Mouse (Mus musculus) limb, embryonic 15.5 days (tissue): ENCODE measurements around the gene Prpf6. TPM values are rescaled to one million over a fixed set of nuclear protein-coding genes. Genes with fewer than 3 reads are reported as not detected.

Experiments used
- ATAC-seq: fragments of 200-750 bp; cut with Nextera tagmentation; 2 replicates; pipeline ENCODE4 v1.8.0; 2017; ENCODE audit warnings: low read depth, moderate TSS enrichment; ENCODE audit not compliant: insufficient number of reproducible peaks, low FRiP score, low TSS enrichment
- H3K27ac ChIP-seq: fragments of 300-500 bp; sonication (generic); 2 replicates; pipeline ENCODE4 v1.5.1; 2015; ENCODE audit warnings: moderate library complexity, mild to moderate bottlenecking, inconsistent platforms
- H3K27me3 ChIP-seq: fragments of 300-500 bp; sonication (generic); 2 replicates; pipeline ENCODE4 v1.6.1; 2015; ENCODE audit warnings: inconsistent platforms
- H3K36me3 ChIP-seq: fragments of 300-500 bp; sonication (generic); 2 replicates; pipeline ENCODE4 v1.6.1; 2015; ENCODE audit warnings: inconsistent platforms
- H3K4me1 ChIP-seq: fragments of 300-500 bp; sonication (generic); 2 replicates; pipeline ENCODE4 v1.6.1; 2015; ENCODE audit warnings: inconsistent platforms
- H3K4me2 ChIP-seq: fragments of 300-500 bp; sonication (generic); 2 replicates; pipeline ENCODE4 v1.6.1; 2015; ENCODE audit warnings: mild to moderate bottlenecking, inconsistent platforms
- H3K4me3 ChIP-seq: fragments of 300-500 bp; sonication (generic); 2 replicates; pipeline ENCODE4 v1.5.1; 2015; ENCODE audit warnings: mild to moderate bottlenecking, inconsistent platforms
- H3K9ac ChIP-seq: fragments of 300-500 bp; sonication (generic); 2 replicates; pipeline ENCODE4 v1.6.1; 2015; ENCODE audit warnings: inconsistent platforms
- H3K9me3 ChIP-seq: fragments of 300-500 bp; sonication (generic); 2 replicates; pipeline ENCODE4 v1.6.1; 2016; ENCODE audit warnings: inconsistent platforms
- WGBS: fragments of 180-500 bp; shearing (Covaris S2); methylation state at CpG from one replicate; pipeline ENCODE4 v1.1.7; 2015; 5-methylcytosine and 5-hydroxymethylcytosine counted together
- polyA plus RNA-seq: library from polyadenylated mRNA; unstranded; fragments of >200 nt; fragmentation: Nextera tagmentation; extraction: Ambion mirVana; gene quantifications from 2 replicates; pipeline ENCODE4 v1.2.1, GENCODE M21; 2015

Gene Prpf6
- polyA plus RNA-seq, 1 experiment from 2014 or later = 63.3 TPM

DNA sequence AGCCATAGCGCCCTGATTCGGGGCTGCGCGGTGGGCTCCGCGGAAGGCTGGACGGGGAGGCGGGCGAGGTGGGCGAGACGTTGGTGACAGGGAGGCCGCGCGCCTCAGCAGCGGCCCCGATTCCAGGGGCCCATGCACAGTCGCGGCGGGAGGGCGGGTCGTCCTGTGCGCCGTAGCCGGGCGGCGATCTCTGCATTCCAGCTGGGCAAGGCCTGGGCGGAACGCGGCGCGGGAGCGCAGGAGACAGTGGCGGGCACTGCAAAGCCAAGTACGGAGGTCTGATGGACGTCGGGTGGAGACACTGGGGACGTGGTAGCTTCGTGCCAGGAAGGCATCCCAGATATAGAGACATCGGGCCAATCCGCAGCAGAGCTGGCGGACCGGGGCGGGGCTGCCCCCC lies 79.7 kb downstream of the Prpf6 start, which contains the start of gene Sox18:
Gene Sox18 (minus strand): TSS at position 315 of the 400 bp plus-strand sequence.
- H3K36me3 ChIP-seq = no peaks in the 10 kb centered on the region
- H3K27ac ChIP-seq = no peak within 1 kb of the TSS
- H3K4me2 ChIP-seq = peak within 1 kb of the TSS; percentile 81
- peak within 1 kb of the TSS; percentile 34 for H3K9ac ChIP-seq
- peaks cover 67% of the 10 kb centered on the region for H3K27me3 ChIP-seq
- peak within 1 kb of the TSS; percentile 46 for H3K4me3 ChIP-seq
- H3K9me3 ChIP-seq = no peaks in the 10 kb centered on the region
- WGBS = under 1% methylated on average over 42 of the region's 43 CpGs
- peaks cover 30% of the 10 kb centered on the region for H3K4me1 ChIP-seq
- no peak for ATAC-seq

DNA sequence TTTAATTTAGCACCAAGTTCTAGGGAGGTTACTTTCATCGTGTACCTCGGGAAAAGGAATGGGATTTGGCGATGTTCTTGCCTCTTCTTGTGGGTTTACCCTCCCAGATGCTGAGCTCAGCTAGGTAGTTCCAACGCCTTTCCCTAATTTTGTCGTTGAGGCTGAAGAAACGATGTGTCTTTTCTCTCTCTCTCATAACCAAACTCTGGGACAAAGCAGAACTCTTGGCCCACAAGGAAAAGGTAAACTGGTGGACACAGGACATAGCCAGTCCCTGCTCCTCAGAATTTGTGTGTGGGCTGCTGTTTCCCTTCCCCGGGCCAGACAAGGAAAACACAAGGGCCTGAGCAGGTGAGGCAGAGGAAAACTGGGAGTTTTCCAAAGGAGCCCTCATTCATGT lies 80.3 kb downstream of the Prpf6 start:
- Histone ChIP-seq H3K4me3 (peak overlapping the region; percentile 46), H3K27me3 (peaks cover 67% of the 10 kb centered on the region), H3K9ac (no peak overlapping the region), H3K36me3 (no peaks in the 10 kb centered on the region), H3K27ac (no peak overlapping the region), H3K4me2 (peak overlapping the region; percentile 81), H3K4me1 (peaks cover 30% of the 10 kb centered on the region), H3K9me3 (no peaks in the 10 kb centered on the region)
- 23% methylated on average over 7 of the region's 7 CpGs for WGBS
- ATAC-seq = no peak

- H3K36me3 ChIP-seq = no peaks in the 10 kb centered on the region
- H3K9me3 ChIP-seq = no peaks in the 10 kb centered on the region
- H3K4me3 ChIP-seq = no peak overlapping the region
- H3K4me2 ChIP-seq = no peak overlapping the region
- H3K27me3 ChIP-seq = peaks cover 59% of the 10 kb centered on the region
- no peak overlapping the region for H3K27ac ChIP-seq
- whole genome bisulfite sequencing = 55% methylated on average over 1 of the region's 1 CpGs
- ATAC-seq = no peak
- H3K9ac ChIP-seq = no peak overlapping the region
- H3K4me1 ChIP-seq = peaks cover 30% of the 10 kb centered on the region
Measured at GRCm38 (mm10) chr2:181673501-181673900, 81.8 kb downstream of the Prpf6 start.

DNA sequence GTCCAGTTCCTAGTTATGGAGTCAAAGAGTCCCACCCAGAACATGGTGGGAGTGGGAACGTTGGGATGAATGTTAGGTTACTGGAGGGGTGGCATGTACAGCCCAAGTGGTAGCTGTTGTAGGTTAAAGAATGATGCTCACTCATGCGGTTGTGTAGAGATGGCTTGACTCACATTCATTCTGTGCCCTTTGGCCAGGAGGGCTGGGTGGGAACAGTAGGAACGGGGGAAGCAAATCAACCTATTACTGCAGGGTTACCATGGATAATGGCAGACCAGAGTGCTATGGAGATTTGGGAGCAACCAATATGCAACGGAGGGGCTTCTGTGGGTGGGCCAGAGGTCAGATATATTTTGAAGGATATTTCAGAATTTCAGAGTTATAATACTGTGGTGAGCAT lies 83.3 kb downstream of the Prpf6 start:
- Histone ChIP-seq H3K9ac (no peak overlapping the region), H3K4me1 (peaks cover 36% of the 10 kb centered on the region), H3K4me2 (no peak overlapping the region), H3K27ac (no peak overlapping the region), H3K27me3 (peaks cover 44% of the 10 kb centered on the region), H3K4me3 (no peak overlapping the region), H3K9me3 (no peaks in the 10 kb centered on the region), H3K36me3 (no peaks in the 10 kb centered on the region)
- 85% methylated on average over 4 of the region's 4 CpGs for WGBS
- no peak for ATAC-seq

GRCm38 (mm10) chr2:181675454-181675853 lies 83.8 kb downstream of the Prpf6 start:
- Histone ChIP-seq H3K27ac (no peak overlapping the region), H3K4me2 (peak overlapping the region; percentile 26; the same call in 1 of the 2 replicates), H3K9ac (no peak overlapping the region), H3K4me3 (no peak overlapping the region), H3K4me1 (peaks cover 31% of the 10 kb centered on the region), H3K9me3 (no peaks in the 10 kb centered on the region), H3K36me3 (no peaks in the 10 kb centered on the region), H3K27me3 (peaks cover 39% of the 10 kb centered on the region)
- 6% methylated on average over 14 of the region's 14 CpGs for WGBS
- ATAC-seq = no peak

DNA sequence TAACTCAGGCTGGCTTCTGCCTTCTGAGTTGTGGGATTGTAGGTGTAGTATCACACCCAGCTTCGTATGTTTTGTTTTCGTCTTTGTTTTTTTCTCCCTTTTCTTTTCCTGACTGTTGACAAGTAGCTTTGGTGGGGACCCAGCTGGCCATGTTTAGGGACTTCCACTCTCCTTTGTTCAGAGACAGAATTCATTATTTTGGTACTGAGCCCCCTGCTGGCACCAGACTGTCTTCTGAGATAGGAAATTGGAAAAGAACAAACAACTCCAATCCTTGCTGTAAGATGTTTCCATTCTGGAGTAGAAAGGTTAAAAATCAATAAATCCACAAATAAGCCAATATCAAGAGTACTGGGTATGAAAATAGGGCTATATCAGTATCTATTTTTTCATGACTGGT lies 84.8 kb downstream of the Prpf6 start:
- Histone ChIP-seq H3K9ac (no peak overlapping the region), H3K4me3 (no peak overlapping the region), H3K27me3 (peaks cover 29% of the 10 kb centered on the region), H3K4me2 (no peak overlapping the region), H3K4me1 (peaks cover 29% of the 10 kb centered on the region), H3K27ac (no peak overlapping the region), H3K9me3 (no peaks in the 10 kb centered on the region), H3K36me3 (no peaks in the 10 kb centered on the region)
- 79% methylated on average over 2 of the region's 2 CpGs for WGBS
- no peak for ATAC-seq

GRCm38 (mm10) chr2:181677096-181677754 lies 85.6 kb downstream of the Prpf6 start:
- ATAC-seq = no peak
- no peak overlapping the region for H3K9ac ChIP-seq
- no peak overlapping the region for H3K4me2 ChIP-seq
- H3K36me3 ChIP-seq = no peaks in the 10 kb centered on the region
- H3K4me3 ChIP-seq = no peak overlapping the region
- H3K27me3 ChIP-seq = peaks cover 21% of the 10 kb centered on the region
- WGBS = 67% methylated on average over 5 of the region's 5 CpGs
- H3K4me1 ChIP-seq = peaks cover 24% of the 10 kb centered on the region
- no peak overlapping the region; the same call in 1 of the 2 replicates for H3K27ac ChIP-seq
- no peaks in the 10 kb centered on the region for H3K9me3 ChIP-seq

GRCm38 (mm10) chr2:181677755-181678098 lies 86.1 kb downstream of the Prpf6 start:
- 50% methylated on average over 3 of the region's 3 CpGs for WGBS
- H3K36me3 ChIP-seq = no peaks in the 10 kb centered on the region
- H3K9ac ChIP-seq = no peak overlapping the region
- H3K27ac ChIP-seq = no peak overlapping the region; the same call in 1 of the 2 replicates
- peaks cover 24% of the 10 kb centered on the region for H3K4me1 ChIP-seq
- no peak for ATAC-seq
- H3K27me3 ChIP-seq = peaks cover 16% of the 10 kb centered on the region
- no peak overlapping the region for H3K4me2 ChIP-seq
- H3K9me3 ChIP-seq = no peaks in the 10 kb centered on the region
- no peak overlapping the region for H3K4me3 ChIP-seq

GRCm38 (mm10) chr2:181678780-181679179 lies 87.1 kb downstream of the Prpf6 start:
- H3K9me3 ChIP-seq = no peaks in the 10 kb centered on the region
- H3K27me3 ChIP-seq = peaks cover 6% of the 10 kb centered on the region
- no peaks in the 10 kb centered on the region for H3K36me3 ChIP-seq
- no peak overlapping the region for H3K4me3 ChIP-seq
- 39% methylated on average over 1 of the region's 1 CpGs for WGBS
- H3K27ac ChIP-seq = no peak overlapping the region
- H3K9ac ChIP-seq = no peak overlapping the region
- no peak overlapping the region for H3K4me2 ChIP-seq
- H3K4me1 ChIP-seq = peaks cover 19% of the 10 kb centered on the region
- ATAC-seq = peak; percentile 64; the same call in 1 of the 2 replicates

GRCm38 (mm10) chr2:181679951-181680715 lies 88.5 kb downstream of the Prpf6 start, which contains the start of gene Tcea2:
TSS of gene Tcea2 (plus strand) at chr2:181680310.
- peak within 1 kb of the TSS; percentile 41 for H3K9ac ChIP-seq
- H3K9me3 ChIP-seq = no peaks in the 10 kb centered on the region
- peaks cover 19% of the 10 kb centered on the region for H3K4me1 ChIP-seq
- peak; percentile 47 for ATAC-seq
- H3K4me3 ChIP-seq = peak within 1 kb of the TSS; percentile 66
- H3K27ac ChIP-seq = peak within 1 kb of the TSS; percentile 54
- H3K27me3 ChIP-seq = no peaks in the 10 kb centered on the region
- peak within 1 kb of the TSS; percentile 66 for H3K4me2 ChIP-seq
- H3K36me3 ChIP-seq = peaks cover 6% of the 10 kb centered on the region; the same call in 1 of the 2 replicates
- WGBS = under 1% methylated on average over 64 of the region's 69 CpGs

GRCm38 (mm10) chr2:181680716-181681117 lies 89.0 kb downstream of the Prpf6 start:
- peak overlapping the region; percentile 66 for H3K4me3 ChIP-seq
- WGBS = 10% methylated on average over 7 of the region's 7 CpGs
- H3K4me1 ChIP-seq = peaks cover 14% of the 10 kb centered on the region
- peak overlapping the region; percentile 40; the same call in 1 of the 2 replicates for H3K27ac ChIP-seq
- peak overlapping the region; percentile 66 for H3K4me2 ChIP-seq
- H3K9me3 ChIP-seq = no peaks in the 10 kb centered on the region
- no peak for ATAC-seq
- peak overlapping the region; percentile 41 for H3K9ac ChIP-seq
- H3K27me3 ChIP-seq = no peaks in the 10 kb centered on the region
- peaks cover 9% of the 10 kb centered on the region for H3K36me3 ChIP-seq

GRCm38 (mm10) chr2:181681978-181682377 lies 90.3 kb downstream of the Prpf6 start:
- no peak for ATAC-seq
- Histone ChIP-seq H3K4me2 (no peak overlapping the region), H3K27me3 (no peaks in the 10 kb centered on the region), H3K4me1 (peaks cover 14% of the 10 kb centered on the region), H3K9ac (no peak overlapping the region), H3K27ac (no peak overlapping the region), H3K4me3 (no peak overlapping the region), H3K36me3 (peaks cover 21% of the 10 kb centered on the region), H3K9me3 (no peaks in the 10 kb centered on the region)
- 92% methylated on average over 1 of the region's 1 CpGs for WGBS
